Mouse (Mus musculus): ENCODE data around the gene Dync1i2.
A peak's percentile ranks its signal among the peaks of the same experiment; 100 is the strongest.

Gene Dync1i2

GRCm38 (mm10) chr2:71203819-71204432 lies 7.6 kb upstream of the Dync1i2 start:
- DNase-seq (ENCODE audit: low spot score in 2 of 2): no peak

DNA sequence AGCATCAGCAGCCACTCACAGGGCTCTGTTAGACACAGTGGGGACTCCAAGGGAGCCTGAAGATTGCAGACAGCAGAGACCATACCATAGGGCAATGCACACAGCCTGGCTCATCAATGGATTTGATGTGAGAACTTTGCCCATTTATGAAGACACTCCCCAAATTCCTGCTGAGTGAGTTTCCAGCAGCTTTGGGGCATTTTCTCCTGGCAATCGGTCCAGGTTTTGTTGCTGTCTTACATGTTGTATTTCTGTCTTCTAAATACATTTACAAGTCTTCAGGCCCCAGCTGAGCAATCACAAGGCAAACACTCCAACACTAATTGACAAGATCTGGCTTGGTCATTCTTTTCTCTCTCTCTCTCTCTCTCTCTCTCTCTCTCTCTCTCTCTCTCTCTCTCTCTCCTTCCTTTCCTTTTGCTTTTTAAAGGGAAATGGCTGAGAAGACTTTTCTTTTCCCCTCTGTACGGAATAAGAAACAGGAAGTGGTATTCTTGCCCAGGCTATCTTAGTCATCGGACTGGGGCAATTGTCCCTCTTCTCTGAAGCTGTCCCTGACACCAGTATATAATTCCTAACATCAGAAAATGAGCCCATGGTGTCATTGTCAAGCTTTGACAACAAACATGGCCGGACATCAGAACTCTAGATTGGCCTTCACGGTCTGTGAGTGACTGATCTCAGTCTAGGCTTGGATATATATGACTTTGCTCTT lies 2.3 kb upstream of the Dync1i2 start:
- DNase-seq (ENCODE audit: low spot score in 2 of 2): no peak

GRCm38 (mm10) chr2:71211096-71211495 lies 410 bp upstream of the Dync1i2 start:
- DNase-seq (ENCODE audit: low spot score in 2 of 2): no peak

DNA sequence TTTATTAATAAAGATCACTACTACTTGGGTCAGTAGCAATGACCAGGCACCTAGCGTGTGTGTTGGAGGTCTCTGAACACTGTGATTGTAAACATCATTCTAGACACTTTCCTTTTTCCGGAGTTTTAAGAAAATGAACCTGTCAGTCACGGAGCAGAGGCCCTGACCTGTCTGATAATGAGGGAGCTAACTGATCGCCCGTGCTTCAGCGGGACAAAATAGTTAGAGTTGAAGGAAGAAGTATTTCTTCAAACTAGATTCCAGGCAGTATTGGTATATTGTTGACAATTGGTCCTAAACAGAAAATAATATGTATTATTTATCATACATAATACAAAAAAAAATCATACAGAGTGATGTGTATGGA lies 837 bp downstream of the Dync1i2 start:
- DNase-seq (ENCODE audit: low spot score in 2 of 2): no peak

- no peak for DNase-seq (ENCODE audit: low spot score in 2 of 2)
These were observed 9.5 kb downstream of the Dync1i2 start for GRCm38 (mm10) chr2:71221020-71221419.

- no peak for DNase-seq (ENCODE audit: low spot score in 2 of 2)
These were observed 15.9 kb downstream of the Dync1i2 start for GRCm38 (mm10) chr2:71227398-71227797.

DNA sequence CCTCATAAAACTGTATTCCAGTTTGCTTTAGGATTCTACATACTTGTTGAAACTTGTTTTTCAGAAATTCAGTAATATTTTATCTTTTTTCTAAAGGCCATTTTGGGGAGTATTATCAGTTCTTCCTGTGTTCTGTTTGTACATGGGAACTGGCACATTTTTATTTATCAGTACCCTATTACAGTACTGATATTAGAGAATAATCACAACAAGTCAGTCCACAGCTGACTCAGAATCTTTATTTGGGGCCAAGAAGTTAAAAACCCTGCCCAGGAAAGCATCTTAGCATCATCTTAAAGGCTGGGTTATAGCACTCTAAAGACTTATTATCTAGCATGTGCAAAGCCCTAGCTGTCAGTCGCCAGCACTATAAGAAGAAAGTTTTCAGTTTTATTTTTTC lies 18.1 kb downstream of the Dync1i2 start:
- no peak for DNase-seq (ENCODE audit: low spot score in 2 of 2)

DNA sequence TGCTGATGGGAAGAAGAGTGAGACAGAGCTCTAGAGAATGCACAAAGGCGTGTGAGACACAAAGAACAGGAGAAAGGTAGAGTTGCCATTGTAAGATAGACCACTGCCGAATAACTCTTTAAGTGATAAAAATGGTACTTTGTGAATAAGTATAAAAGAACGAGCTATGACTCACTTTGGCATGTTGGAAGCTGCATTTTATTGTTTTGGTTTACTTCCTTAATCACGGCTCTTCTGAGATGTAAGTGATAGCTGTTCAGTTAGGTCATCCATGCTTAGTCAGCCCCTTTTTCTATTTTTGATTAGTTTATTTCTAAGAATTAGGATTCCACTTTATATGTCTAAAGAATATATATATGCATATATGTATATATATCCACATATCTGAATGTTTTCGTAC lies 20.4 kb downstream of the Dync1i2 start:
- DNase-seq (ENCODE audit: low spot score in 2 of 2): no peak

GRCm38 (mm10) chr2:71232976-71233375 lies 21.5 kb downstream of the Dync1i2 start:
- no peak for DNase-seq (ENCODE audit: low spot score in 2 of 2)

DNA sequence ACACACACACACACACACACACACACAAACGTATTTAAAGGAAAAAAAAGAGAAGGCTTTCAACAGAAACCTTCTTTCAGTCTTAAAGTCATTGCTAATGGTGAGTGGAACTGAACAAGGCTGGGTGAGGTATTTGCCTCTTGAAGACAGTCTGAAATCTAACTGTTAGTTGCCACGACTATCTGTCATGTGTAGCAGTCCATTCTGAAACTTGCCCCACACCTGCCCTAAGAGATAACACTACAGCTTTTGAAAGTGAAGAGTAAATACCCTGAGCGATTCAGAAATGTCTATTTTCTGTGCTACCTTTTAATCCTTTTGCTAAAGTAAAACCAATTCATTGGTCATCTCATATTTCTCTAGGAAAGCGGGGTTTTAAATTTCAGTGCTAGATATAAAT lies 23.9 kb downstream of the Dync1i2 start:
- no peak for DNase-seq (ENCODE audit: low spot score in 2 of 2)

DNA sequence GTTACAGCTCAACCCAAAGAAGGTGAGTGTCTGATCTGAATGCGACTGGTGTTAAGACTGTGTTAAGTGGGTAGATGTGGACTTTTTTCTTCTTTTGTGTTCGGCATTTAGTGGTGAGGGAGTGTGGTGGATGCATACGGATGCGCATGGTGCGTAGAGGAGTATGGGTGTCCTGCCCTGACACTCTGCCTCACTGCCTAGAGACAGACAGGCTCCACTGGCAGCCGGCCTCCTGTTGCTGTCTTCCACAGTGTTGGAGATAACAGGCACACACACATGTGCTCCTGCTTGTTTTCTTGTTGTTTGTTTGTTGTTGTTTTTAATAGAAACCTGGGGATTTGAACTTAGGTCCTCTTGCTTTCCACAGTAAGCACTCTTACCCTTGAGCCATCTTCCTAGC lies 24.5 kb downstream of the Dync1i2 start:
- no peak for DNase-seq (ENCODE audit: low spot score in 2 of 2)

GRCm38 (mm10) chr2:71241505-71241904 lies 30.0 kb downstream of the Dync1i2 start:
- DNase-seq (ENCODE audit: low spot score in 2 of 2): no peak

GRCm38 (mm10) chr2:71242180-71242579 lies 30.7 kb downstream of the Dync1i2 start:
- DNase-seq (ENCODE audit: low spot score in 2 of 2): no peak

DNA sequence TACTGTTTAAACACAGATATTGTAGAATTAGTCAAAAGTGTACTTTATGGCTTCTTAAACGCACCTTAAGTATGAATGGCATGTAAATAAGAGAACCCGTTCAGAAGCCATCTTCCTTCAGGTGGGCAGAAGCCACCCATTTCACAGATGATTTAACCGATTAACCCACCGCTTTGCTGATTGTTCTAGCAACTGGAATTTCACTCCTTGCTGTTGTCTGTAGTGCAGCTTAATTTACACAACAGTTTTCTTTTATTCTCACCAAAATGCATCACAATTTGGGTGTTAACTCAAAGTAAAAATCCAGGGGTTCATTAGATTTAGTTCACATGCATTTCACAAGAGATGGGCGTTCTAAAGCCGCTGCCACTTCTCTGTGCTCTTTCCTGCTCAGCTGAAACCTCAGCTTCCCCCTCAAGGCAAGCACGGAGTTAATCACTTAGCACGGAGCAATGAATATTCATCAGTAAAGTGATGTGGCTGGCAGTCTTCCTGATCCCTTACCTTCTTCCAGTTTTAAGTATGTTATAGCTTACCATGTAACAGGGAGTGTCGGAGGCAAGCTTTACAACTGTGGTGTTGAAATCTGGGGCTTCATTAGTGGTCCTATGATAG lies 31.7 kb downstream of the Dync1i2 start:
- no peak for DNase-seq (ENCODE audit: low spot score in 2 of 2)

- DNase-seq (ENCODE audit: low spot score in 2 of 2): no peak
These were observed 33.3 kb downstream of the Dync1i2 start for GRCm38 (mm10) chr2:71244807-71245206.

DNA sequence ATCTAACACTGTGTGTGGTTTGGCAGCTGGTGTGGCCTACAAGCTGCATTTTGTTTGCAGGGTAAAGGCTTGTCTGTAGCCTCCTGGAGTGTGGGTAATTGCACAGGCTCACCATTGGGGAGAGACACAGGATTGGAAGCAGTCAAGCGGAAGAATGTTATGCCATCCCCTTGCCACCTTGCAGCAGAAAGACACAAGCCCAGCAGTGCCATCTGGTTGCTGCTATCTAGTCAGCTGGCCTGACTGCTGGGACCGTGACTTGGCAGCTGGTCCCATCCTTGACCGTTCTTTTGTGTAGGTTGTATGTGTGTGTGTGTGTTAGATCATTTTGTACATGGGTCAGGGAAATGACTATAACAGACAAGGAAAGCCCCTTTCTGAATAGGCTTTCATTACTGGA lies 33.9 kb downstream of the Dync1i2 start:
- DNase-seq (ENCODE audit: low spot score in 2 of 2): peak; percentile 42 to 62

DNA sequence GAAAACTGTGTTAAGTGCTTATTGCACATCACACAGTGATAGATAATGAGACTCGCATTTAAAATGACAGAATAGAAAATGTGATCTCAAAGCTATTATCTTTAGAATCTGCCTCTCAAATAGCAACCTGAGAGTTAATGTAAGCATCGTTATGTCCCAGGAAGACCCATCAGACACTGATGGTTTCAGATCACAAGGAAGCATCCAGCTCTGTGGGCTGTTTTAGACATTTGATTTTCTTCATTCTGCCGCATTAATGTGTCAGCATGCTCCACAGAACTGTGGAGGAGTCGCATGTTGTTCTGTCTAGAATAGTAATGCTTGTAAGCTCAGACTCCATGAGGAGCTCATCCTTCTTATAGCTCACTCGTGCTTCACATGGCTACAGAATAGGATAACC lies 34.6 kb downstream of the Dync1i2 start:
- no peak for DNase-seq (ENCODE audit: low spot score in 2 of 2)

- no peak for DNase-seq (ENCODE audit: low spot score in 2 of 2)
These were observed 36.6 kb downstream of the Dync1i2 start for GRCm38 (mm10) chr2:71248071-71248470.

DNA sequence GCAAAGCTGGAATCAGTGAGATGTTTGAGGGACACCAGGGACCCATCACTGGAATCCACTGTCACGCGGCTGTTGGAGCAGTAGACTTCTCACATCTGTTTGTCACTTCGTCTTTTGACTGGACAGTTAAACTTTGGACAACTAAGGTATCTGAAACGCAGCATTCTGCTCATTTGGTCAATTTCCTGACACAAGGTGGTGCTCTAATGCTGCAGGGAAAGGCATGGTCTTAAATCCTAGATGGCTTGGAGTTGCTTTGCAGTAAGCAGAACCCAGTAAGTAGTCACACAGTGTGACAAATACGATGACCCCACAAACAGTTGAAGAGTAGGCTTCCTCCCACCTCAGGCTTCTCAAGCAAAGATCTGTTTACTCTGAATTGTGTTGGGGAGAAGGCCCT lies 39.3 kb downstream of the Dync1i2 start:
- peak in 1 of 2 experiments; percentile 39 for DNase-seq (ENCODE audit: low spot score in 2 of 2)

- no peak for DNase-seq (ENCODE audit: low spot score in 2 of 2)
These were observed 43.3 kb downstream of the Dync1i2 start for GRCm38 (mm10) chr2:71254836-71255235.

DNA sequence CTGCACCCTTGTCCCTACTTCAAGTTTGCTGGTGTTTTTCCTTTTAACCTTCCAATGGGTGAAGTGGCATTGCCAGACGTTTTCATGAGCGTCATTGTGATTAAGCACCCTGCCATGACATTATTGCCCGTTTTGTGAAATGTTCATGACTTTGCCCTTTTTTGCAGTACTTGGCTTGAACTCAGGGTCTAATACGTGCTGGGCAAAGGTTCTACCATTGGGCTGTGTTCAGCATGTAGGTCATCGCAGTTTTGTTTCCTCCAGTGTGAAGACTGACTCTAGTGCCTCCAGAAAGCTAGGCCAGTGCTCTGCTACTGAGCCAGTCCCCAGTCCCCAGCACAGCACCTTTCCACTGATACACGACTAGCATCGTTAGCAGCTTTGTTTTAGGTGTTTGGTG lies 45.1 kb downstream of the Dync1i2 start:
- no peak for DNase-seq (ENCODE audit: low spot score in 2 of 2)

GRCm38 (mm10) chr2:71264585-71264984 lies 53.1 kb downstream of the Dync1i2 start:
- DNase-seq (ENCODE audit: low spot score in 2 of 2): no peak

GRCm38 (mm10) chr2:71268691-71269090 lies 57.2 kb downstream of the Dync1i2 start:
- no peak for DNase-seq (ENCODE audit: low spot score in 2 of 2)
